Mouse (Mus musculus) layer of hippocampus, adult 9-10 months (tissue): ENCODE measurements at regions not wholly inside any gene's neighbourhood (a gene's known extent, or its start where the extent isn't known, plus 50 kb on each side); places are given as distances from the start of the nearest gene placed in this dataset.

Source experiments
- DNase-seq: peaks from one replicate; pipeline ENCODE4 v3.0.0; 2022; ENCODE audit warnings: low spot score

DNA sequence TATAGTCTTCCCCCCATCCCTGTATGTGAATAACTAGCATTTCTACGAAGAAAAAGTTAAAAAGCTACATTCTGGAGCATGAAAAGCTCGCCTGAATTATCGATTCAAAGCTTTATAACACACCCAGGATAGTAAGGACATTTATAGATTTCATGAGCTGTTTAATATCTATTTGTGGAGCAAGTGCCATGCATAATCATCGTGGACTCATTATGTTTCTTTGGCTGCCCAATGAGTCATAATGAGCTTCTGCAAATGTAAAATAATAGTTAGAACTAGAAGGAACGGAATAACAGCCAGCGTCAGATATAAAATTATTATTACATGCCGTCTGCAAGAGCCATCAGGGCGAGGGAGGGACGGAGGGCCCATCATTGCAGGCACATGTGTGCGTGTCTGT, 292.4 kb downstream of the Cd83 start:
- no peak for DNase-seq

- DNase-seq = no peak
These were observed 301.3 kb downstream of the Cd83 start for GRCm38 (mm10) chr13:44085621-44086510.

DNA sequence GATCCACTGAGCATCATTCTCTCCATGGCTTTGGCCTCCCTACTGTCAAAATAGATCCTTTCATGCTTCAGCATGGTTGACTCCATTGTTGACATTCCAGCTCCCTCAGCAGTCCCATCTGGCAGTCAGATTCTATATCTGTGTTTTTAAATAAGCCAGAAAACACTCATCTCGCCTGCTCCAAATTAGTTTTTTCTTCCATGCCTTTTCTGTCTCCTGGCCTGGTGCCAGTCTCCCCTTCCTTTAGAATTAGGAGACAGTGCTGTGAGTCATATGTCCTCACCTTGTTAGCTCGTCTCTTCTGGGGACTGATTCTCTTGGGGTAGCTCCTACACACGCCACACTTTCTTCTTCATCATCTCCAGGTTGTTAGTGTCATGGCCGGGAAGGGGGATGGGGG, 302.2 kb downstream of the Cd83 start:
- DNase-seq = no peak

- no peak for DNase-seq
These were observed 312.6 kb downstream of the Cd83 start for GRCm38 (mm10) chr13:44097141-44097540.

GRCm38 (mm10) chr13:44099511-44099910, 314.9 kb downstream of the Cd83 start:
- DNase-seq = no peak

DNA sequence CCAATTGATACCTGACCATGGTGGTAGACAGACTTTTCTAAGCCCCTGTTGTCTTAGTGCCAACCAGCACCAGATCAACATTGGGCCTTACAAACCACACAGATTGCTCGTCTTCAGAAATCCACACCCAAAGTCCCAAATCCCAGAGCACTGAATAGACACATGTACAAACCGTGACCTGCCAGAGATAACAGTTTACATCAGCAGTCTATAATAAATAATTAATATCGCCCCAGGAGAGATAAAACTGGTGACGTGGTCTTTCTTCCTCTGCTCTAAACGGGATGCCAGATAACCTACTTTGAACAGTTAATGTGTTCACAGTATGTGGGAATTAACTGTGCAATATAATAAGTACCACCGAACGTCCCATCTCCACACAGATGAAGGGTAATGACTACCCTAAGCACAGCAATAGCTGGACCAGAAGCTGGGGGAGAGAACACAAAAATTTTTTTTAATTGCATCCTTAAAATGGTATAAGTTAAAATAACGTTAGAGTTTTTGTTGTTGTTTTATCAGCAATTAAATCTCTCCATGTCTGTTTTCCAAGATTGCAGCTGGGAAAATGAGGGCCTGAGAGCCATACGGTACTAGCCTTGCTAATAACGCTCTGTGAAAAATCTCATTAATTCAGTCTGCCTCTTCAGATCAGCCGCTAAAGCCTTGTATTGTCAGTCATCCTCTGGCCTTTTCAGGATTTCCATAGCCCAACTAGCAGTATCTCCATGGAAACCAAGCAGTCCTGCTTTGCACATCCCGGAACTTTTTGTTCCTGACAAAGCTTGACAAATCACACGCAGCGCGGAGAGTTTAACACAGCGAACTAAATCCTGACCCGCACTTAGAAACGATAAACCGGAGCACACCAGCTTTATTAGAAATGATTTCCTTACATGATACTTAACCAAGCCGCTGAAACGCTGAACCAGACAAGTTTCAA, 315.8 kb downstream of the Cd83 start:
- DNase-seq = peak; percentile 39

- DNase-seq = no peak
These were observed 316.6 kb downstream of the Cd83 start for GRCm38 (mm10) chr13:44101161-44101560.

- no peak for DNase-seq
These were observed 317.2 kb downstream of the Cd83 start for GRCm38 (mm10) chr13:44101806-44102205.

DNA sequence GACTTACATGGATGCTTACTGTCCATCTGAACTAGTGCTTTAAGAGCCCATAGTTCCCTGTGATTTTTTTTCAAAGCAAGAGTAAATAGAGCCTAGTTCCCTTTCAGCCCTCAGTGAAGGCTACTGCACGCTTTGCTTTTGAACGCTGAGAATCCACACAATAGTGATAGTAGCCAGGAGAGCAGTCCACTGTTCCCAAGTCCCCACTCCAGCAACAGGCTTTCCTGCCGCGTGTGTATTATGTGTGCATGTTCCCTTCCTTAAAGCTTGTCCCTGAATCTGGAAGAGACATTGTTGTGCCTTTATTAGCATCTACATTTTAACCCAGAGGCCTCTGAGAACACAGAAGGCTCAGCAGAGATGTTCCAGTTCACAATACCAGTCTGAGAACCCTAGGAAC, 317.7 kb downstream of the Cd83 start:
- DNase-seq = no peak

- no peak for DNase-seq
These were observed 318.8 kb downstream of the Cd83 start for GRCm38 (mm10) chr13:44103340-44103739.

- DNase-seq = no peak
These were observed 320.6 kb downstream of the Cd83 start for GRCm38 (mm10) chr13:44105161-44105560.

DNA sequence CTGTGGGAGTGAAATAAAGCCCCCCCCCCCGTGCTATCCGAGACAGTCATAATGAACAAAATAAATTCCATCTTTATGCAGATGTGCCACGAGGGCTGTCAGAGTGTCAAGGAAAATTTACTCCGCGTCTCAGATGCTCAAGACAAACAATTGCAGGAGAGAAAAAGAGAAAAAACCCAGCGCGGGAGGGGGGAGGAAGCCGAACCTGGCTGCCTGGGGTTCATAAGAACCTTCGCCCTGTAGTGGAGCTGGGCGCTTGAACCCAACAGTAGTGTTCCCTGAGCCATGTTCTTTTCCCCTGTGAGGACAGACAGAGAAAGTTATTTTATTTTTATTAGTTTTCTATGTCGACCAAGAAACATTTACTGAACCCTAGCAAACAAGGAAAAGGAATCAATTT, 324.1 kb downstream of the Cd83 start:
- DNase-seq = no peak

DNA sequence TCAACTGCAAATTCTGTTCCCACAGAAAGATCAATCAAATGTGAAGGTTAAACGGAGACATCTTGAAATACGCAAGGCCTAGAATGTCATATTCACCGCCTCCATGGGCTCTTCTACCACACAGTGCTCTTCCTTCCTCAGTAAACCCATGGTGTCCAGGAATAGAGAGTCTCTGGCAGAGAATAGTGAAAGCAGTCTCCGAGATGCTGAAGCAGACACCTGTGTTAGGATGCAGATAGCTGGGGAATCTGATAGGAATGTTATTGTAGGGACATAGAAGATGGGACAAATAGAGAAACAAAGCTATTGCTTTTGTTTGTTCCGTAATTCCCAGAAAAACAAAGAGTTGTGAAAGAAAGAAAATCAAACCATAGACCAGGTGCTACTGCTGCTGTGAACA, 328.5 kb downstream of the Cd83 start:
- no peak for DNase-seq

GRCm38 (mm10) chr13:44114856-44115255, 330.3 kb downstream of the Cd83 start:
- DNase-seq = no peak

DNA sequence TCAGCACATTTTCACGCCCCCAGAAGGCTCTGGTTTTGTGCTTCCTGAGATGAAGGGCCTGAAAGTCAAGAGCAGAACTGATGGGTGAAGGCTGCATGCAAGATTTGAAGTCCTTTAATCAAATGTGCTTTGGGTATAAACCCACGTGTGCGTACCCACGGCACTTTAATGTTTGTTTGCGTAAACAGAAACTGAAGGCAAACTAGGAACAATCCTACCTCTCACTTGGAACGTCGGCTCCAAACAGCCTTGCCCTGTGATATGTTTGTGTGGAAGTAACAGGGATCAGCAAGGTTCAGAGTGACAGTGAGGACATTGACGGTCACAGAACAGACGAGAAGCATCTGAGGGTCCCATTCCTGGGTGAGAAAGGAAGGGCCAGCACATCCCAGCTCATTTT, 333.3 kb downstream of the Cd83 start:
- no peak for DNase-seq

DNA sequence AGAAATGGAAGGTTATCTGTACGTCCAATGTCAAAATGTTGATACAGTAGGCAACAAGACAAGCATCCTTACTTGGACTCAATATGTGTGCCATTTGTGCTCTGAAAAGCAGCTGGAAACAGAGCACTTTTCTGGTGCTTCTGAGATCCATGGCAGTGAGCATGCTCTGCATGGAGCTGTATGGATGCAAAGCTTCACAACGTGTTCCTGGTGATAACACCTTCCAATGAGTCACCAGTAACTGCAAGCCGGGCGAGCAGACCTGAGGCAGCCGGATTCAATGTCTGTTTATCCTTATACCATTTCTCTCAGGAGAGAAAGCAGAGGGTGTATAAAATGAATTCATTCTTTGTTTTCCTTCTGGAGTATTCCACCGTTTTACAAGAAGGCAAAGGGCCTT, 334.3 kb downstream of the Cd83 start:
- DNase-seq = no peak

DNA sequence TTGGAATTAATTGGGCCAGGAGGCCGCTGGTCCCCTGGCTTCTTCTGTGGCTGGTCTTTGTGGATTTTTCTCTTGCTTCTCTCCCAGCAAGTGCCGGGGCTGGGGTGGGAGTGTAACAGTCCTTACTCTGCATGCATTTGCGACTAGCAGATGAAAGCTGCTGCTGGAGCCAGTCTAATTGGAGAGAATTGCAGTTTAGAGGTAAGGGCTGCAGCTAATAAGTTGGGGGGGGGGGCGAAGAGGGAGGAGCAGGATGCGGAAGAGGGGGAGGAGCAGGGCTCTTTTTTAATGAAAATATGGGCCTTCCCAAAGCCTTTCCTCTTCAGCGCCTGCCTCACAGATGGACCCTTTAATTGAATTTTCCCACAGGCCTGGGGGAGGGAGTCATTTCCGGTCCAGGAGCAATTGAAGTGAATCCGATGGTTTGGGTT, 336.7 kb downstream of the Cd83 start:
- no peak for DNase-seq

- no peak for DNase-seq
These were observed 337.4 kb downstream of the Cd83 start for GRCm38 (mm10) chr13:44121932-44122331.

DNA sequence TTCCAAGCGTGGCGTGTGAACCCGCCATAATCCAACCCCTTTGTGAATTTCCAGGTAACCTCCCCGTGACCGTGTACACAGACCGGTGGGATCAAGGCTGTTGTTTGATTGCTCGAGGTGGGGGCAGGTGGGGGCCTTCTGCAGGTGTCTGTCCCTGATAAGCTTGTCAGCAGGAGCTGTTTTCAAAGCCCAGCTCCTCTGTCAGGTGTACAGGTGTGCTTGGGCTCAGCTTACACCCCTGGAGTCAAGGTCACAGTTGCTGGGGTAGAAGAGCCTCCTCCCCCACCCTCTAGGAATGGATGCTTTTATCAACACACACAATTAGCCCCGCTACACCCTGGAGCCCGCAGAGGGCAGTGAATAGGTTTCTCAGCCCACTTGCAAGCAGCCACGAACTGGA, 341.6 kb downstream of the Cd83 start:
- DNase-seq = no peak

DNA sequence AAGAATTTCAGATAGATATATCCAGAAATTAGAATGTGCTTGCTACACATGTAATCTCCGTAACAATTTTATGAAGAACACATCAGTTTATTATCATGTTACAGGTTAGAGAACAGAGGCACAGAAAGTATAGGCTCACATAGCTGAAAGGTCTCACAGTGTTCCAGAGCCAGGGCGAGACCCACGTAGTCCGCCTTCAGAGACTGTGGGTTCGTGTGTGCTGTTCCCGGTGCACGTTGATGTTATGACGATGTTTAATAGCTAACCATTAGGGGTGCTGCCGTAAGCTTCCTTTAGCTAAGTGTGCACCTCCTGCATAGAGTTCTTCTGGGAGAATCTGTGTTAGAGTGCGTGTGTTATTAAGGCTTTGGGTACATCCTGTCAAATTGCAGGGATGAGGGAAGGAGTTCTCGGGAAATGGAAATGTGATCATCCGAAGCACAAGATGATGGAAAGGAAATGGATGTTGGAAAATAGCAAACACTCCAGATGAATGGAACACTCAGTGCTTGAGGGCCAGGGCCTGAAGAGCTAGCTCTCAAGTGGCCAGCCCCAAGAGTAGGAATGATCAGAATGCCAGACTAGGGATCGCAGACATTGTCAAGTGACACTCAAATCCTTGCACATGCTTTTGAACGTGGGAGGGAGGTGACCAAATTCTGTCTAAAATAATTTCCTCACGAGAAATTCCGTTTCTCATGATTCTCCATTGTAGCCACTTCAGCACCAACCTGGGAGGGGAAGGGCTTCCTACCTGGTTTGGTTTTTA, 344.1 kb downstream of the Cd83 start:
- DNase-seq = no peak

DNA sequence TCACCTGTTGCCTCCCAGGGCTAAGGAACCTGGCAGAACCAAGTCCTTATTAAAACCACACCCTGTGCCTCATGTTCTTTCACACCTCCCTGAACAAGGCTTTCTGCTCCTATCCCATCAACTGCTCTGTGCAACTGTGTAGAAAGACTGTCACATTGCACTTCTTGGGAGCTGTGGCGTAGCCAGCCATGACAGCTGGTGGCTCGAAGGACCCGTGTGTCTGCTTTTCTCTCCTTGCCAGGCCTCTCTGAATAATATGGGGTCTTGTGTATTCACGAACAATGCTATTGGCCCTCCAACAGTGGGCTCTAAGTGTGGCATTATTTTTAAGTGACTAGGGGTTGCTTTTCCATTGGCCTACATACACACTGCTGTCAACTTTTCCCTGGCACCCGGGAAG, 347.3 kb downstream of the Cd83 start:
- DNase-seq = no peak

DNA sequence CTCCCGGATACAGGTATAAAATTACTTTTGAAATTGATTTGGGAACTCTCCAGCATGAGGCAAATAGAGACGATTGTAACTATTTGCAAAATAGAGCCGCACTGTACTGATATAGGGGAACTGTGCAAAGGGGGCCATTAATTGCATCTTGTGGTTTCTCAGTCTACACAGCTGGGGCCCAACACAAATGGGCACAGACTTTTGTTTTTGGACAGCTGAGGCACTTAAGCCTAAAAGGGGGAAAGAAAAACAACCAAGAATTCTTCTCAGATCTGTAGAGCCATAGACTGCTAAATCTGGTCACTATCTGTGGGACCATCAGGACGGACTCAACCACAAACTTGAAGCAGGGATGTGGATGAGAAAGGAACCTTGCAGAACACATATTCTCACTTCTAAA, 347.9 kb downstream of the Cd83 start:
- DNase-seq = no peak
